Mouse (Mus musculus): Measurements from ENCODE around the gene Mars. TPM values are rescaled to one million over a fixed set of nuclear protein-coding genes. Genes with fewer than 3 reads are reported as not detected.

Mars gene
- polyA plus RNA-seq, 1 experiment from 2014 or later: 132 TPM

DNA sequence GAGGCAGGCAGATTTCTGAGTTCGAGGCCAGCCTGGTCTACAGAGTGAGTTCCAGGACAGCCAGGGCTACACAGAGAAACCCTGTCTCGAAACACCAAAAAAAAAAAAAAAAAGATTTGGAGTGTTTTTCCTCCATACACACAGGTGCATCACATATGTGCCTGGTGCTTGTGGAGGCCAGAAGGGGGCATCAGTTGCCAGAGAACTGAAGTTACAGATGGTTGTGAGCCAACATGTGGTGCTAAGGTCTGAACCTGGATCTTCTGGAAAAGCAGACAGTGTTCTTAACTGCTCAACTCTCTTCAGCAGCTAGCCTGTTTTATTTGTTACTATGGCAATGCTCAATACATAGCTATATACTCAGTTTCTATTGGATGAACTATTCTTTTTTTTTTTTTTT, 31.9 kb downstream of the Mars start:
- WGBS: 94% methylated on average over 2 of the region's 2 CpGs
- Histone ChIP-seq H3K9me3 (ENCODE audit: low read depth, low read length) (no peaks in the 10 kb centered on the region), H3K36me3 (ENCODE audit: insufficient read depth) (peaks cover 100% of the 10 kb centered on the region), H3K9ac (no peak overlapping the region), H3K4me3 (ENCODE audit: low read depth, low read length) (no peak overlapping the region), H3K27ac (ENCODE audit: low read depth) (no peak overlapping the region), H3K4me1 (ENCODE audit: insufficient read depth) (no peaks in the 10 kb centered on the region), H3K4me2 (no peak overlapping the region), H3K27me3 (ENCODE audit: insufficient read depth, low read length) (no peaks in the 10 kb centered on the region)
- ATAC-seq (ENCODE audit: insufficient read depth) (no peak), DNase-seq (no peak)
- no peak; the same call in 1 of the 2 replicates for TF ChIP-seq CTCF (IDR thresholded peaks at IDR 0.05; ENCODE audit: low read depth)

- H3K36me3 ChIP-seq (ENCODE audit: insufficient read depth): peaks cover 77% of the 10 kb centered on the region
- H3K27ac ChIP-seq (ENCODE audit: low read depth): no peak overlapping the region
- TF ChIP-seq CTCF (IDR thresholded peaks at IDR 0.05; ENCODE audit: low read depth): no peak
- WGBS: 76% methylated on average over 11 of the region's 11 CpGs
- no peak overlapping the region for H3K9ac ChIP-seq
- ATAC-seq (ENCODE audit: insufficient read depth): no peak
- no peak overlapping the region for H3K4me2 ChIP-seq
- H3K4me3 ChIP-seq (ENCODE audit: low read depth, low read length): no peak overlapping the region
- no peak for DNase-seq
- H3K9me3 ChIP-seq (ENCODE audit: low read depth, low read length): no peaks in the 10 kb centered on the region
- no peaks in the 10 kb centered on the region for H3K27me3 ChIP-seq (ENCODE audit: insufficient read depth, low read length)
- no peaks in the 10 kb centered on the region for H3K4me1 ChIP-seq (ENCODE audit: insufficient read depth)
These were observed 37.1 kb downstream of the Mars start for GRCm38 (mm10) chr10:127274261-127275022.

GRCm38 (mm10) chr10:127272371-127272770, 39.2 kb downstream of the Mars start:
- Histone ChIP-seq H3K9me3 (ENCODE audit: low read depth, low read length) (no peaks in the 10 kb centered on the region), H3K27ac (ENCODE audit: low read depth) (no peak overlapping the region), H3K4me3 (ENCODE audit: low read depth, low read length) (no peak overlapping the region), H3K4me2 (no peak overlapping the region), H3K9ac (no peak overlapping the region), H3K36me3 (ENCODE audit: insufficient read depth) (peaks cover 72% of the 10 kb centered on the region), H3K4me1 (ENCODE audit: insufficient read depth) (peaks cover 5% of the 10 kb centered on the region; the same call in 1 of the 2 replicates), H3K27me3 (ENCODE audit: insufficient read depth, low read length) (no peaks in the 10 kb centered on the region)
- DNase-seq (no peak), ATAC-seq (ENCODE audit: insufficient read depth) (no peak)
- TF ChIP-seq CTCF (IDR thresholded peaks at IDR 0.05; ENCODE audit: low read depth): no peak
- 90% methylated on average over 5 of the region's 5 CpGs for WGBS

DNA sequence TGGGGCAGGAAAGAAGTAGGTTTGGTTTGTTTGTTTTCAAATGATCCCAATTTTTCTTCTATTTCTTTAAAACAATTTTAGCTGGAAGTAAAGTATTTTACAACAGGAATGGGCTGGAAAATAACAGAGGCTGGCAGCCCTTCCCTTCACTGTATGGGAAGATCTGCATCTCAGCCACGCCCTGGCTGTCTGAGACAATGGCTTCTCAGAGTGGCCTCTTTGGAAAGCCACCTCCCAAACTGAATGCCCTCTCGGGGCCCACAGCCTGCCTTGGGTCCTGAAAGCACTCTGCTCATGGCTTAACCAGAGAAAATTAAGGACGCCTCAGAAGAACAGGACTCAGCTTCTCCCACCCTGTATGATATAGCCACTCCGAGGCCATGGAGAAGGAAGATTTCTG, 41.7 kb downstream of the Mars start:
- Histone ChIP-seq H3K27me3 (ENCODE audit: insufficient read depth, low read length) (no peaks in the 10 kb centered on the region), H3K4me2 (no peak overlapping the region), H3K27ac (ENCODE audit: low read depth) (no peak overlapping the region), H3K9me3 (ENCODE audit: low read depth, low read length) (no peaks in the 10 kb centered on the region), H3K36me3 (ENCODE audit: insufficient read depth) (peaks cover 48% of the 10 kb centered on the region), H3K4me1 (ENCODE audit: insufficient read depth) (peaks cover 10% of the 10 kb centered on the region), H3K9ac (no peak overlapping the region), H3K4me3 (ENCODE audit: low read depth, low read length) (no peak overlapping the region)
- ATAC-seq (ENCODE audit: insufficient read depth) (no peak), DNase-seq (no peak)
- WGBS: 77% methylated on average over 4 of the region's 4 CpGs
- TF ChIP-seq CTCF (IDR thresholded peaks at IDR 0.05; ENCODE audit: low read depth): no peak

DNA sequence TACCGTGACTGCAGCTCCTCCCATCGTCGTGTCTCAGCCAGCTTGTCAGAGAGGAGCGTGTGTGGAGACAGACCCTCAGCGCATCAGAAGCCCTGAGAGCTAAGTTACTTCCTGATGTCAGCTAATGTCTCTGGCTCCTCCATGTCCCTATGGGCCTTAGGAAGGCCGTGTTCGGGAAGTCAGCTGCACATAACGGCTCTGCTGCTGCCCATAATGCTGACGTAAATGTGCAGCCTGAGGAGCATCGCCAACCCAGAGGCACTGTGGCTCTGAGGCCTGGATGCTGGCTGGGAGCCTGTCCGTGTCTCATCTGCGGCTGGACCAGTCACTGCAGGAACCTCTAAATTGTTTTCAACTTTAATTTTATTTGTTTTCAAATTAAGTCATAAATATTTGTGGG, 42.5 kb downstream of the Mars start:
- Histone ChIP-seq H3K4me2 (no peak overlapping the region), H3K4me1 (ENCODE audit: insufficient read depth) (peaks cover 10% of the 10 kb centered on the region), H3K4me3 (ENCODE audit: low read depth, low read length) (no peak overlapping the region), H3K36me3 (ENCODE audit: insufficient read depth) (peaks cover 40% of the 10 kb centered on the region), H3K9me3 (ENCODE audit: low read depth, low read length) (no peaks in the 10 kb centered on the region), H3K9ac (no peak overlapping the region), H3K27ac (ENCODE audit: low read depth) (no peak overlapping the region), H3K27me3 (ENCODE audit: insufficient read depth, low read length) (no peaks in the 10 kb centered on the region)
- no peak for ATAC-seq (ENCODE audit: insufficient read depth)
- no peak for DNase-seq
- 75% methylated on average over 12 of the region's 12 CpGs for WGBS
- TF ChIP-seq CTCF (IDR thresholded peaks at IDR 0.05; ENCODE audit: low read depth): no peak

DNA sequence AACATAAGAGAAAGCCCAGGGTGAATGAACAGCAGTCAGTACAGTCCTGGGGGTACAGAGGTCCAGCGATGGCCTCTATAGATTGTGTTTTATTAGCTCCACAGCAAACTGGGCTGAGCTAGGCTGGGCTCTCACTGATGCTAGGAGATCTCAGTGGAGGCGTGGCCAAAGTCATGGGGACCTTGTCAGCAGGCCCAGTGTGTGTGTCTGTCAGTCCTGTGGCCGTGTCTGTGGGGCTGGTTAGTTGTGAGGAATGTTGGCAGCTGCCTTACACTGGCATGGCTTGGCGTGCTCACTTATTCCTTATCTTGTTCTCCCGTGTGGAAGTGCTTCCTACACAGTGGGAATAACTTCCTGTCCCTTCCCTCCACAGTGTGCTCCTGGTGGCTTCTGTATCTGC, 43.2 kb downstream of the Mars start:
- no peak for TF ChIP-seq CTCF (IDR thresholded peaks at IDR 0.05; ENCODE audit: low read depth)
- H3K27me3 ChIP-seq (ENCODE audit: insufficient read depth, low read length): peaks cover 3% of the 10 kb centered on the region
- H3K9ac ChIP-seq: peak overlapping the region; percentile 20; the same call in 1 of the 2 replicates
- H3K4me2 ChIP-seq: no peak overlapping the region
- ATAC-seq (ENCODE audit: insufficient read depth) (no peak), DNase-seq (no peak)
- H3K4me1 ChIP-seq (ENCODE audit: insufficient read depth): peaks cover 10% of the 10 kb centered on the region
- H3K27ac ChIP-seq (ENCODE audit: low read depth): no peak overlapping the region
- H3K4me3 ChIP-seq (ENCODE audit: low read depth, low read length): no peak overlapping the region
- WGBS: 67% methylated on average over 5 of the region's 5 CpGs
- H3K9me3 ChIP-seq (ENCODE audit: low read depth, low read length): no peaks in the 10 kb centered on the region
- peaks cover 34% of the 10 kb centered on the region for H3K36me3 ChIP-seq (ENCODE audit: insufficient read depth)

DNA sequence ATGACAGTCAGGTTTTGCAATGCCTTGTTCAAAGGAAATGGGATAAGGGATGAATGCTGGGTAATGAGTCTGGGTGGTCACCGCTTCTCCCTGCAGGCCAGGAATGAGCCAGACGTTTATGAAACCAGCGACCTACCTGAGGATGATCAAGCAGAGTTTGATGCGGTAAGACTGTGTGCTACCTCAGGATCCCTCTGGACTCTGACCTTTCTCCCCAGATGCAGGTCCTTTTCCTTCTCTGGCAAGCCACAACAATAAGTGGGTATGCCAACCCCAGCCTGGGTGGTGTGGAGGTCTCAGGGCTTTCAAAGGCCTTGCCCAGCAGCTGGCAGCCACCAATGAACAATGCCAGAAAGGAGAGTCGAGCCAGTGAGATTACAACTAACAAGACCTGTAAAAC, 44.3 kb downstream of the Mars start:
- H3K27ac ChIP-seq (ENCODE audit: low read depth): no peak overlapping the region
- H3K36me3 ChIP-seq (ENCODE audit: insufficient read depth): peaks cover 28% of the 10 kb centered on the region
- peak overlapping the region; percentile 100 for H3K4me3 ChIP-seq (ENCODE audit: low read depth, low read length)
- ATAC-seq (ENCODE audit: insufficient read depth): no peak
- H3K4me1 ChIP-seq (ENCODE audit: insufficient read depth): peaks cover 10% of the 10 kb centered on the region
- TF ChIP-seq CTCF (IDR thresholded peaks at IDR 0.05; ENCODE audit: low read depth): no peak
- no peak for DNase-seq
- no peaks in the 10 kb centered on the region for H3K9me3 ChIP-seq (ENCODE audit: low read depth, low read length)
- H3K27me3 ChIP-seq (ENCODE audit: insufficient read depth, low read length): peaks cover 13% of the 10 kb centered on the region
- H3K9ac ChIP-seq: peak overlapping the region; percentile 99
- WGBS: 63% methylated on average over 5 of the region's 5 CpGs
- H3K4me2 ChIP-seq: peak overlapping the region; percentile 97
